Mouse (Mus musculus) ES-Bruce4 (cell line): ENCODE results near the gene Kmt2d.

Source experiments
- CTCF ChIP-seq: IDR thresholded peaks from one replicate; pipeline ENCODE4 v1.8.1; 2011; ENCODE audit warnings: low read depth, low read length
- EP300 ChIP-seq: IDR thresholded peaks from 2 replicates; pipeline ENCODE4 v1.6.1; 2011; ENCODE audit warnings: low read depth, low read length; ENCODE audit not compliant: insufficient read depth
- POLR2A ChIP-seq: IDR thresholded peaks from one replicate; pipeline ENCODE4 v1.8.1; 2011; ENCODE audit warnings: low read length; ENCODE audit not compliant: insufficient read depth

- no peak for TF ChIP-seq CTCF
- TF ChIP-seq EP300, result no peak
- TF ChIP-seq POLR2A, result no peak
These were observed 11.5 kb downstream of the Kmt2d start for GRCm38 (mm10) chr15:98859319-98860043.
